Mouse (Mus musculus): Measurements from ENCODE around the gene Per3.
A peak's percentile ranks its signal among the peaks of the same experiment; 100 is the strongest.
"Not testable (repeated sequence)": the region's sequence is repeated elsewhere in the genome, so short reads cannot be mapped to it uniquely, and the experiment has no call there.

Per3 gene

DNA sequence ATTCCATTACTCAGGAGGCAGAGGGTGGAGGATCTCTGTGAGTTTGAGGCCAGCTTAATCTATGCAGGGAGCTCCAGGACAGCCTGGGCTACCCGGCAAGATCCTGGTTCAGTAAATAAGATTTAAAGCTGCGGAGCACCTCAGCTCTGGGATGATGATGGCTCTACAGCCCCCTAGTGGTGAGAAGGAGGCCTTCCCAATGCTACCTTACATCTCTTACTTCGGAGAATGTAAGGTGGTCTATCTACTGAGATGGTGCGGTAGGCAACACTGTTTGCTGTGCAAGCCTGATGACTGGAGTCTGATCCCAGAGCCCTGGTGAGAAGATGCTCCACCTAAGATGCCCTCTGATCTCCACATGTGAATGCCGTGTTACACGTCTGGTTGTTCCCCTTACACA is 17.5 kb downstream of the Per3 start:
- no peak for DNase-seq (ENCODE audit: low spot score in 2 of 2)

DNA sequence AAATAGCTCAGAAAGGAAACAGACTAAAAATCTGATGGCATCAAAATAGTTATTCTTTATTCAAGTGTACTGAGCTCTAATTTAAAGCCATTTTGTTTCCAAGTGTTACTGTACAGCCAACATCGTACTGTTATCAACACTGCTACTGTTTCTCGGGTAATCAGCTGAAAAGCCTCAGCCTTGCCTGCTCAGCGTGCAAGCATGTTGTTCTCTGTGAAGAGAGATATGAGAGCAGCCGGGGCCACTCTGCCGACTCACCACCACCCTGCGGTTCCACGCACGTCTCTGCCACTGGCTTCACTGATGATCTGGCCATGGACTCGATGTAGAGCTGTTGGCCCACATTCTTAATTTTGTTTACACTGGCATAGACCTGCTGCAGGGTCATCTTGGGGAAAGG is 20.3 kb downstream of the Per3 start:
- no peak for DNase-seq (ENCODE audit: low spot score in 2 of 2)

DNA sequence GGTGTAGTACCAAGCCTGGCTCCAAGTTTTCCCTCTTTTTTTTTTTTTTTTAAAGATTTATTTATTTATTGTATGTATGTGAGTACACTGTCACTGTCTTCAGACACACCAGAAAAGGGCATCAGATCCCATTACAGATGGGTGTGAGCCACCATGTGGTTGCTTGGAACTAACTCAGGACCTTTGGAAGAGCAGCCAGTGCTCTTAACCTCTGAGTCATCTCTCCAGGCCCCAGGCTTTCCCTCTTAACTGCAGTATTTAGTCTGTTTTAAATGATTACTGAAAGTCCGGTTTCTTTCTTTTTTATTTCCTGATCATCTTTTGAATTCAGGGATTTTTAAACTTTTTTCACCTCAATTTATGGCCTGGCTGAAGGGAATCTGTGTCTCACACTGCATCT is 27.1 kb downstream of the Per3 start:
- DNase-seq (ENCODE audit: low spot score in 2 of 2), result not testable (repeated sequence)

DNA sequence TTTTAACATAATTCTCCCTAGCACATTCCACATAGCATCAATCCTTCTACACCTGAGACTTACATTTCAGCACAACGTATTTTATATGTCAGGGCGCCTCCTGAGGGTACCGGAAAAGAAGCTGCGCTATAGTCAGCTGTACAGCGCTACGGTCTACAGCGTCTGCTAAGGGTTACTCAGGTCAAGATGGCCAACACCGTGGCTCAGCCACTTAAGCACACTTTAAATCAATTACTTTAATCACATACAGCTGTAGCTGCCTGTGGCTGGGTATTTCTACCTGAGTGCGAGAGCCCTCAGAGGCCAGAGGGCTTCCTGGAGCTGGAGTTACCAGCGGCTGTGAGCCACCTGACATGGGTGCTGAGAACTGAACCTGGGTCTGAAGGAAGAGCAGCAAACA is 28.5 kb downstream of the Per3 start:
- DNase-seq (ENCODE audit: low spot score in 2 of 2), result no peak

DNA sequence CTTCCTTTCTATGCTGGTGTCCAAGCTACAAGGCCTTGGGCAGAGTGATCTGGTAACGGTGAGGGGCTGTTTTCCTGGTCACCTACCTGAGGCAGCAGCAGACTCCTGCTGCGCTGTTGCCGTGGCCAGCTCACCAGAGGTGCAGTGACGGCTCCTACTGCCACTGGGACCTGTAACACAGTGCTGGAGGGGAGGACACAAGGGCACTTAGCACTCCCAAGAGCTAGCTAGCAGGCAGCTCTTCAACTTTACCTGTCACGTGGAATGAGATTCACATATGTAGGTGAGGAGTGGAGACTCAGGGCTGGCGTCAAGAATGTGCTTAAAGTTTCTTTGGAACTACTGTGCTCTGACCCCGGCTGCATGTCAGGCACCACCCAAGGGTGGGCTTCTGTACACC is 34.1 kb downstream of the Per3 start:
- no peak for DNase-seq (ENCODE audit: low spot score in 2 of 2)

DNA sequence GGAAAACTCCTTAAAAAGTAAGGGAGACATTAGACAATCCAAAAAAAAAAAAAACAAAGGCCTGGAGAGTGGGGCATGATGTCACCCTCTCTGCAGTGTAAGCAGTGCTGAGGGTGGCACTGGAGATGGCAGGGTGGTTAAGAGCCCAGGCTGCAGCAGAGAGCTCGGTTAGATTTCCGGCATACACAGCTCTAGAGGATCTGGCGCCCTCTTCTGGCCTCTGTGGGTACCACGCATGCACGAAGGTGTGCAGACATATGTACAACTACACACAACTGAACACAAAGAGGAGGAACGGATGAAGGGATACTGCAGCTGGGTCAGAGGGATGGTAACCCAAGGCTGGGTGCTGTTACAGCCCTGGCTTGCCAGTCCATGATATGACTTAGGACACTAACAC is 37.5 kb downstream of the Per3 start:
- no peak for DNase-seq (ENCODE audit: low spot score in 2 of 2)

DNA sequence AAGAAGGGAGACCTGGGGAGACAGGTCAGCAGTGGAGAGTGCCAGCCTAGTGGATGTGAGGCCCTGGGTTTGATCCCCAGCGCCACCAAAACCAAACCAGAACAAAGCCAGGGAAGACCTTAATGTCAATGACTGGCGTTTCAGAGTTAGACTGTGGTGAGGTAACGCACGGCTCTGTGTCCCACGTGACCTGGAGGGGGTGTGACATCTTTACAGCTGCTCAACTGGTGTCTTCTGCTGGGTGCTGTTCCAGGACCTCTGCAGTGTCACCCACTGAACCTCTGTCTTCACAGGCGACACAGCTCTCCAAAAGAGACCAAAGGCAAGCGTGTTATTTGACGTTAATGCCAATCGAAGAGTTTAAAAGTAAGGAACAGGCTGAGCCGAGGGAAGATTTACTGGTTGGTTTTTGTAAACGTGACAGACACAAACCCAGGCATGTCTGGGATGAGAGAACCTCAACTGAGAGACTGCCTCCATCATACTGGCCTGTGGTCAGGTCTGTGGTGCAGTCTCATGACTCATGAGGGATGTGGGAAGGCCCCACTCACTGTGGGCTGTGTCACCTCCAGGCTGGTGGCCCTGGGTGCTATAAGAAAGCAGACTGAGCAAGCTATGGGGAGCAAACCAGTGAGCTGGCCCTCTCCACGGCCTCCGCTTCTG is 38.7 kb downstream of the Per3 start:
- DNase-seq (ENCODE audit: low spot score in 2 of 2), result no peak

DNA sequence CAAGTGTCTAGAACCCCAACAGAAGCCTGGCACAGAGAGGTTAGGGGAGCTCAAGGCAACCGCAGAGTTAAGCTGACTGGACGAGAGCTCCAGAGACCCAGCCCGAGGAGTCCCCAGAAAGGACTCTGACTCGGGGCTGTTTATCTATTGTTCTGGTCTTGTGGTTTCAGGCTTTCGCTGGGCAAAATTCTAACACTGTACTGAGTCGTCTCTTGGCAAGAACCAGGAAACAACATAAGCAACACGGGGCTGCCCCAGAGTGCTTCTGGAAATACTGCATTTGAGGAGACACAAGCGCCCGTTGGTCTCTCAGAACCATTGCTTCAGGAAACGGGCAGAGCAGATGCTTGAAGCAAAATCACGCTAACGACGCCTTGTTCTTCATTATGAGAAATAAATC is 43.1 kb downstream of the Per3 start:
- no peak for DNase-seq (ENCODE audit: low spot score in 2 of 2)

DNA sequence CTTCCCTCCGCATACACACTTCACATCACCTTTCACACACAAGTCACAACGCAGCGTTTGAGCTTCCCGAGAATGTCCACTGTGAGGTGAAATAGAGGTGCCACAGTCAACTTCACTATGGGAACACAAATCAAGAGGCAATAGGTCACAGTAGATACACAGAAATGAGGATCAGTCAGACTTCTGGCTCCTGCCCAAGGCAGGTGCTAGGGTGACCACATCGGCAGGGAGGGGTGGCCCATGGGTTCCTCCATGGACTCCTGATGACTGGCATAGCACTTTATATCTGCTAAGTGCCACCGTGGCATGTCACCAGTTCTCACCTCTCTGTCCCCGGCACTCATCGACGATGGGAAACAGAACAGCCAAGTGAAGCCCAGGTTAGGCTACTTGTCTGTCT is 45.8 kb downstream of the Per3 start:
- DNase-seq (ENCODE audit: low spot score in 2 of 2), result no peak

DNA sequence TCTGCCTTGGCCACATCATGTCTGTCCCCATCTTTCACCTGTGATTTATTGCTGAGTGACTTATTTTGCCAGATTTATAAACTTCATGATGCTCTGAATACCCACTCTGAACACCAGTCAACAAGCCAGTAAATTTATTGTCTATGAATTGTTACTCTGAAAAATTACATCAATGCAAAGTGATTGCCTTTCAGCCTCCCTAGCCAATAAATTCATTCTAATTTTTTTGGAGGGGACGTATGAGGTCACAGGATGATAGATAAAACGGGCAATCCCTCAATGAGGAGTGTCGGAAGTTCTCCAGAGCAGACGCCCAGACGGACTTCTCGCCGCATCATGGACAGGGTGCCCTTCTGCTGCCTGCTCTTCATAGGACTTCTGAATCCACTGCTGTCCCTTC is 47.7 kb downstream of the Per3 start, which contains the start of gene Uts2:
Gene Uts2 (plus strand): TSS at position 301 of the 400 bp plus-strand sequence.
- DNase-seq (ENCODE audit: low spot score in 2 of 2), result no peak

DNA sequence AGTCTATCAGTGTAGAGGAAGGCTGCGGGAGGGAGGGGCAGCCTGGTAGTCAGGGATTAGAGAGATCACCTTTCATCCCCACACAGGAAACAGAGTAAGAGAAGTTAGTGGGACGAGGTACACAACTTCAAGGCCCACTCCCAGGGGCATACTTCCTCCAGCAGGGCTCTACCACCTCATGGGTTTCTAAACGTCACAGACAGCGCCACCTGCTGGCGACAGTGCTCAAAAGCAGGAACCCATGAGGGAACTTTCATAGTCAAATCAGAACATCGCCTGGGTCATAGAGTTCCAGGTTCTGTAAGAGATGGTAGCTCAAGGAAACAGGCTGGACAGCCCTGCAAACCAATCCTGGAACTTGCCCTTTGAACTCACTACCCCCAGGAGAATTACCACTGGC is 54.3 kb downstream of the Per3 start:
- no peak for DNase-seq (ENCODE audit: low spot score in 2 of 2)

DNA sequence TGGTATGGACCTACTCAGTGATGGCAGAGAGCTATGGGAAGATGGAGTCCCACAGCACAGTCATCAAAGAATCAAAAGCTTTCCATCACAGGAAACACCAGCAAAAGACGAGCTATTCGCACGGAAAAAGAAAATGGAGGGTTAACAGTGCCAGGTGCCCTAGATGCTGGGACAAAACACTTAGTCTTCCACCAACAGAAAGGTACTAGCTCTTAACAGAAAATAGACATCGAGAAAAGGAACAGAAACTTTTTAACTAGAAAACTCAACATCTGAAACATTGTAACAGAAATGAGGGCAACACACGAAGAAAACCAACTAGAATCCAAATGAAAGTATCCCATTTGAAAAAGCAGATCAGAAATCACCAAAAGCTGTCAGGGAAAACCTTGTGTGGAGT is 64.3 kb downstream of the Per3 start:
- DNase-seq (ENCODE audit: low spot score in 2 of 2), result no peak

DNA sequence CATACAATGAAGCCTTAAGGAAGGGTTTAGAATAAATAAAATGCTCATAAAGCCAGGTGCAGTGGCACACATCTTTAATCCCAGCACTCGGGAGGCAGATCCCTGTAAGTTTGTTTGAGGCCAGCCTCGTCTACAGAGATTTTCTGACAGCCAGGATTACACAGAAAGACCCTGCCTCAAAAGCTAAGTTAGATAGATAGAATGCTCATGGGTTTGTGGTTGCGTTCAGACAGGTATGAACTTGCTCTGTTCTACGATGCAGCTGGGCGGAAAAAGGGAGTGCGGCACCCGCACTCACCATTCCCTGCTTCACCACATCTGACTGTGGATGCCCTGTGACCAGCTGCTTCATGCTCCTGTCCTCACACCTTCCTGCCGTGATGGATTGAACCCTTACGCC is 65.0 kb downstream of the Per3 start:
- no peak for DNase-seq (ENCODE audit: low spot score in 2 of 2)

DNA sequence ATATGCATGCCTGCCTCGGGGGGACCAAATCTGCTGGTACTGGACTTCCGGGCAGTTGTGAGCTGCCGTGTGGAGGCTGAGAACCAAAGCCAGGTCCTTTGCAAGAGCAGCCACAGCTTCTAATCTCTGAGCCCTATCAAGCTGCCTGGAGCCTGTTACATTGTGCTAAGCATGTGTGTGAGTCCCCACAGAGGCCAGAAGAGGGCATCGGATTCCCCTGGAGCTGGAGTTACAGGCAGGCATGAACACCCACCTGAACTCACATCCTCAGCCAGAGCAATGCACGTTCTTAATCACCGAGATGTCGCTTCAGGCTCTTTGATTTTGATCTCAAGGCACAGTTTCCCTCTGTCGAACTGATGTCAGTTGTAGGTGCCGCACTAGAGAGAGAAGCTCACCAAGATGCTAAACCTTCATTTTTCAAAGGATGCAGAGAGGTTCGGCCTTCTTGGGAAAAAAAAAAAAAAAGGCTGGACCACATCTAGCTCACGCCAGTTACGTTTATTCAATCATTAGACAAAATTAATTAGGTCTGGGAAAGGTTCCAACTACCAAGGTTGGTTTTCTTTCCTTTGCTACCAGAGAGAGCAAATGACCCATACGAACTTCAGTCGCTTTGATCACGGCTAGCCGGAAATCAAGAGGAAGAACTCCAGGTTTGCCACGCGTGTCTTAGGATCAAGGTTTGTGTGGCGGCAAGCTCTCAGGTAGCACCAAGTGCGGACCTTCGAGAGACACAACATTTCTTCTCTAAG is 66.1 kb downstream of the Per3 start:
- no peak for DNase-seq (ENCODE audit: low spot score in 2 of 2)

DNA sequence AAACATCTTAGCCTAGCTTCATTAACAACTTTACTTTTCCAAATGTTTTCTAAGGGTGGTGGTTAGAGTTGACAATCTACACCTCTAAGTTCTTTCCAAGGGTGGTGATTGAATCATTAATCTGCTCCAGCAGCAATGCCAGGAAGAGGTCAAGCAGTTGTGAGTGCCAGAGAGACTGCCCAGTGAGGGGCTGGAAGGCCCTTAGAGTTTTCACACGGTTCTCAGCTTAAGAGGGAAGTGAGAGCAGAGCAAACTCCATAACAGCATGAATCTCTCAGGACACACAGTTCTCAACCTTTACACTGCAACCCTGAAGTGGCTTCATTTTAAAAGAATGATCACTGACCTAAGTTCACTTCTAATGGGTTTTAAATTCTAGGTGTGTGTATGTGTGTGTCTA is 69.3 kb downstream of the Per3 start:
- DNase-seq (ENCODE audit: low spot score in 2 of 2), result no peak

DNA sequence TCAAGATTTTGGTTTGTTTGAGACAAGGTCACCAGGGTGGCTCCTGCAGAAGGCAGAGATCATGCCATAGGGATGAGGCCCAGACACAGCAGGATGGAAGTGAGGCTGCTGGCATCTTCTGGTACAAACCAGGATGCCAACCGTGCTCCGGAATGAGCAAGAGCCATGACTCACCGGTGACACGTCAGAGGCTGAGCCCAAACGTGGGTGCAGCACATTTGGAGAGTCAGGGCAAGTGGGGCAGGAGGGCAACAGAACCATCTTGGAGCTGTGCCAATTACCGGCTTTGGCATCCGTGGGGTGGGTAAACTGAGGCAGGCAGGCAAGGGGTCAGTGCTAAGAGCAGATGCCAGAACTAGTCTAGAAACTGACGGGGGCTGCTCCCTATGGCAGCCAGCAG is 71.2 kb downstream of the Per3 start:
- DNase-seq (ENCODE audit: low spot score in 2 of 2), result no peak

DNA sequence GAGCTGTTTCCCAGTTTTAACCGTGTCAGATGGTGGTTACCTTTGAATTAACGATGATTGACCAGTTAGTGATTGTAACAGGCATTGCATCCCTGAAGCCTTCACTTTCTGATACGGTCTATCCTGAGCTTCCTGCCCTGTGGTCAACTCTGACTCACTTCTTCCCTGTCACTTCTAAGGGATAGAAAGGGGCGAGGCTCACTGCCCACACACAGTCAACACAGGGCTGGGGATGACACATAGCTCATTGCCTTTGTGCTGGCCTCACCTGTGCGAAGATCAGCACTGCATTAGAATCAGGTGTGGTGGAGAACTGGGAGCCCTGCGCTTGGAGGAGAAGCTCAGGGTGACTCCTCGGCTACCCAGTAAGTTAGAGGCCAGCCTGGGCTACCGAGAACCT is 75.5 kb downstream of the Per3 start:
- no peak for DNase-seq (ENCODE audit: low spot score in 2 of 2)

DNA sequence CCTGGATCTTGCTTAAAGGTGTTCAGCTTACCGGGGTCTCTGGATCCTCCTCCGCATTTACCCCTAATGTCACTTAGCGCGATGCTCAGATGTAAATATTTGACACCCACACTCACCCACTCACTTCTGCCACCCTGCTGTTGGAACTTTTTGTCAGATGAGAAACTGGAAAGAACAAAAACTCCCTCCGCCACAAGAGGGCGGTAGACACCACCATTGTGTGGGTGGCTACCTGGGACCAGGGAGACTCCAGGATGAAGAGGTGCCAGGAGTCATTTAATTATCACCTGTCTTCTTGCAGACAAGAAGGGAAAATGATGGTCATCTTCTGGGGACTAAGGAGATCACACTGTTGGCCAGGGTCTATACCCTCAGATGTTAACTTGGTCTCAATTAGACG is 77.9 kb downstream of the Per3 start:
- peak in 1 of 2 experiments; percentile 38 for DNase-seq (ENCODE audit: low spot score in 2 of 2)

DNA sequence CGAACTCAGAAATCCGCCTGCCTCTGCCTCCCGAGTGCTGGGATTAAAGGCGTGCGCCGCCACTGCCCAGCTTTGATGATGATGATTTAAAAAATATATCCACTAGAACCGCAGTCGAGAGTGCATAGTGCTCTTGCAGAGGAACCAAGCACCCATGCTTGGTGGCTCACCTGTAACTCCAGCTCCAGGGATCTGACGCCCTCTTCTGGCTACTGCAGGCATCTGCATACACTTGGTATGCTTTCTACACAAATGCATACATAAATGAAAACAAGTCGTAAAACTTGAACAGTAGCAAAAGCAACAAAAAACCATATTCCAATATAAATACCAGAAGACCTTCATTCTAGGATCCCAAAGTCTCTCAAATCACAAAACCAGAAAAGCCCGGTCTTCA is 78.9 kb downstream of the Per3 start:
- DNase-seq (ENCODE audit: low spot score in 2 of 2), result no peak

DNA sequence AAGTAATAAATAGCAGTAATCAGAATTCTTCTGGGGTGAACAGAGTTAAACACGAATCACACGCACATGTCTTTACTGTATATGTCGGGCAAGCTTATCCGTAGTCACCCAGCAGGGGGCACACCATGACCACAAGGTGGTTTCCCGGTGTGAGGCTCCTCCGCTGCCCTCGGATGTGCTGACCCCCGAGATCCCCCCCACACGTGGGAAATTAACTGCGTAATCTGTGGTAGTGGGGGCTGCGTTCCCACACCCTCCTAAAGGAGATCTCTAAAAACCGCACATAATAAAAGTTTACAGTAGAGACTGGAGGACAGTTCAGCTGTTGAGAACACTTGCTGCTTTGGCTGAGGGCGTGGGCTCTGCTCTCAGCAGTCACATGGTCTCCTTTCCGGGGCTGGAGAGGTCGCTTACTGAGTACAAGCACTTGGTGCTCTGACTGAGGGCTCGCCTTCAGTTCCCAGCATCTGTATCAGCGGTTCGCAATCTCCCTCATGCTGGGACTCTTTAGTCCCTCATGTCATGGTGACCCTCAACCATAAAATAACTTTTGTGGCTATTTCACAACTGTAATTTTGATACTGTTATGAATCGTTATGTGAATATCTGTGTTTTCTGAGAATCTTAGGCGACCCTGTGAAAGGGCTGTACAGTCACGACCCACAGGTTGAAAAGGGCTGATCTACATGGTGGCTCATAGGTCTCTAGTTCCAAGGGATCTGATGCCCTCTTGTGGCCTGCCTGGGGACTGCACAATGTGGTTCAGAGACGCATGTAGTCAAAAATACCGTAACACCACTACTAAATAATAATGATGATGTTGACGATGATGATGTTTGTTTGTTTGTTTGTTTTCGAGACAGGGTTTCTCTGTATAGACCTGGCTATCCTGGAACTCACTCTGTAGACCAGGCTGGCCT is 79.6 kb downstream of the Per3 start:
- peak; percentile 25 to 75 for DNase-seq (ENCODE audit: low spot score in 2 of 2)

DNA sequence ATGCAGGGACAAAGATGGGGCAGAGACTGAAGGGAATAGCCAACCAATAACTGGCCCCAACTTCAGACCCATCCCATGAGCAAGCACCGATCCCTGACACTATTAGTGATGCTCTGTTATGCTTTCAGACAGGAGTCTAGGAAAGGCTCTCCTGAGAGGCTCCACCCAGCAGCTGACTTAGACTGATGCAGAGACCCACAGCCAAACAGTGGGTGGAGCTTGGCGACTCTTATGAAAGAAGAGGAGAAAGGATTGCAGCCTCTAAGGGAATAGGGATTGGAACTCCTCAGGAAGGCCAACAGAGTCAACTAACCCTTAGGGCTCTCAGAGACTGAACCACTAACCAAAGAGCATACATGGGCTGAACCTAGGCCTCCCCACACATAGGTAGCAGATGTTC is 80.8 kb downstream of the Per3 start:
- DNase-seq (ENCODE audit: low spot score in 2 of 2), result no peak

DNA sequence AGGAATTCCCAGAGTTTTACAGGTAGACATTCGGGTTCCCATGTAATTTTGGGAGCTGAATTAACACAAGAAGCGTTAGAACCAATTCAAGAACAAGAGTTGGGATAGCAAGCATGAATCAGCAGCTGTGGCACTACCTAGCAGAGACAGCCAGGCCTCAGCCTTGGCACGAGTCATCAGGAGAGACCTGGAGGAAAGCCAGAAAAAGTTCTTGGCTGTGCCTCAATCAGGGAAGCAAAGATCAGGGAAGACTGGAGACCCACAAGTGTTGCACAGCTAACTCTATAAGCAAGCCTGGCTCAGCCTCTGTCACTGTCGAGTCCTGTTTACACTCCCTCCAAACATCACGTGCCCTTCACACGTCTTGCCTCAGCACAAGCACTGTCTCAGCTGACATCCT is 82.2 kb downstream of the Per3 start:
- DNase-seq (ENCODE audit: low spot score in 2 of 2), result peak in 1 of 2 experiments; percentile 45

DNA sequence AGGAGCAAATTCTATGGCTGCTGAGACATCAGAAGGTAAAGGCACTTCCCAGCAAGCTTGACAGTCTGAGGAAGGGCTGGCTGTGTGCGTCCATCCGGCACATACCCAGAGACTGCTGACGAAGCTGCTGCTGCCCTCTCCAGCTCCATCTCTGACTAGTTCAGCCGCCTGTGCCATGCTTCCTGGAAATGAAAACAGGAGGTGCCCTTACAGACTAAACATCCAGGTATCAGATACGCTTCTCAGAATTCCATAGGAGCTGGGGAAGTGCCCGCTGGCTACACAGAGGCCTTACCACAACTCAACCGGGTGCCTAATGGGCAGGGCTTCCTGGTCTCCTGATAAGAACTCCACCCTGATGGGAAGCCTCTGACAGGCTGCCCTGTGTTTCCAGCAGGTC is 85.9 kb downstream of the Per3 start:
- no peak for DNase-seq (ENCODE audit: low spot score in 2 of 2)

Measured in heart, adult 9 months (tissue).